Mouse (Mus musculus) embryonic facial prominence, embryonic 11.5 days (tissue): ENCODE measurements around the gene Zfyve9. TPM values are rescaled to one million over a fixed set of nuclear protein-coding genes. Genes with fewer than 3 reads are reported as not detected.

Source experiments
- ATAC-seq: fragments of 200-750 bp; cut with Nextera tagmentation; replicated peaks from 2 replicates; pipeline ENCODE4 v1.8.0; 2017; ENCODE audit warnings: low read depth; ENCODE audit not compliant: insufficient number of reproducible peaks, low FRiP score, low TSS enrichment
- DNase-seq: peaks from one replicate; pipeline ENCODE4 v3.0.0-alpha.2; 2015; ENCODE audit warnings: low spot score
- H3K27ac ChIP-seq: fragments of 300-500 bp; sonication (generic); replicated peaks from 2 replicates; pipeline ENCODE4 v1.5.1; 2014; ENCODE audit warnings: mild to moderate bottlenecking, low read depth, low read length, control low read depth
- H3K27me3 ChIP-seq: fragments of 300-500 bp; sonication (generic); 2 replicates; pipeline ENCODE4 v1.6.1; 2014; ENCODE audit warnings: mild to moderate bottlenecking, low read length, moderate library complexity, mixed read lengths; ENCODE audit not compliant: control insufficient read depth, insufficient read depth
- H3K36me3 ChIP-seq: fragments of 300-500 bp; sonication (generic); replicated peaks from 2 replicates; pipeline ENCODE4 v1.6.1; 2014; ENCODE audit warnings: low read depth, mild to moderate bottlenecking, low read length, moderate library complexity, mixed read lengths; ENCODE audit not compliant: control insufficient read depth, insufficient read depth
- H3K4me1 ChIP-seq: fragments of 300-500 bp; sonication (generic); 2 replicates; pipeline ENCODE4 v1.6.1; 2014; ENCODE audit warnings: low read length, mixed read lengths; ENCODE audit not compliant: control insufficient read depth, insufficient read depth
- H3K4me2 ChIP-seq: fragments of 300-500 bp; sonication (generic); 2 replicates; pipeline ENCODE4 v1.6.1; 2014; ENCODE audit warnings: low read depth, mild to moderate bottlenecking, control low read depth, low read length, moderate library complexity
- H3K4me3 ChIP-seq: fragments of 300-500 bp; sonication (generic); 2 replicates; pipeline ENCODE4 v1.5.1; 2014; ENCODE audit warnings: low read depth, low read length, control low read depth
- H3K9ac ChIP-seq: fragments of 300-500 bp; sonication (generic); replicated peaks from 2 replicates; pipeline ENCODE4 v1.6.1; 2014; ENCODE audit warnings: mild to moderate bottlenecking, control low read depth, low read length
- H3K9me3 ChIP-seq: fragments of 300-500 bp; sonication (generic); replicated peaks from 2 replicates; pipeline ENCODE4 v1.6.1; 2016; ENCODE audit warnings: mild to moderate bottlenecking, low read length, inconsistent platforms, mixed read lengths; ENCODE audit not compliant: control insufficient read depth
- WGBS: fragments of 180-500 bp; shearing (Covaris S2); extraction: QIAGEN DNeasy Blood & Tissue Kit; methylation state at CpG from one replicate; pipeline ENCODE4 v1.1.7; 2014; 5-methylcytosine and 5-hydroxymethylcytosine counted together
- polyA plus RNA-seq: library from polyadenylated mRNA; unstranded; fragments of >200 nt; fragmentation: Nextera tagmentation; extraction: Ambion mirVana; gene quantifications from 2 replicates; pipeline ENCODE4 v1.2.1, GENCODE M21; 2014

The Zfyve9 gene
- polyA plus RNA-seq, 1 experiment from 2014 or later = 3.8 TPM

GRCm38 (mm10) chr4:108637721-108638120, 142.9 kb downstream of the Zfyve9 start:
- no peak overlapping the region for H3K27ac ChIP-seq
- H3K4me2 ChIP-seq = no peak overlapping the region
- H3K36me3 ChIP-seq = peaks cover under 1% of the 10 kb centered on the region; the same call in 1 of the 2 replicates
- no peak overlapping the region for H3K9ac ChIP-seq
- no peaks in the 10 kb centered on the region for H3K27me3 ChIP-seq
- H3K9me3 ChIP-seq = no peaks in the 10 kb centered on the region
- DNase-seq (no peak), ATAC-seq (no peak)
- H3K4me3 ChIP-seq = no peak overlapping the region
- 88% methylated on average over 3 of the region's 3 CpGs for WGBS
- no peaks in the 10 kb centered on the region for H3K4me1 ChIP-seq

- Histone ChIP-seq H3K27ac (no peak overlapping the region), H3K36me3 (peaks cover 2% of the 10 kb centered on the region), H3K9ac (no peak overlapping the region), H3K4me3 (no peak overlapping the region), H3K4me2 (no peak overlapping the region), H3K4me1 (no peaks in the 10 kb centered on the region), H3K27me3 (no peaks in the 10 kb centered on the region), H3K9me3 (no peaks in the 10 kb centered on the region)
- no peak for DNase-seq
- no peak for ATAC-seq
These were observed 145.5 kb downstream of the Zfyve9 start for GRCm38 (mm10) chr4:108635101-108635500.

GRCm38 (mm10) chr4:108634696-108635095, 145.9 kb downstream of the Zfyve9 start:
- Histone ChIP-seq H3K4me1 (no peaks in the 10 kb centered on the region), H3K9ac (no peak overlapping the region), H3K9me3 (no peaks in the 10 kb centered on the region), H3K4me3 (no peak overlapping the region), H3K27me3 (no peaks in the 10 kb centered on the region), H3K36me3 (peaks cover 2% of the 10 kb centered on the region), H3K27ac (no peak overlapping the region), H3K4me2 (no peak overlapping the region)
- 74% methylated on average over 4 of the region's 4 CpGs for WGBS
- ATAC-seq (no peak), DNase-seq (no peak)

- no peaks in the 10 kb centered on the region for H3K27me3 ChIP-seq
- no peaks in the 10 kb centered on the region for H3K9me3 ChIP-seq
- no peak overlapping the region for H3K4me3 ChIP-seq
- WGBS = 84% methylated on average over 12 of the region's 12 CpGs
- peaks cover 6% of the 10 kb centered on the region for H3K36me3 ChIP-seq
- no peaks in the 10 kb centered on the region for H3K4me1 ChIP-seq
- H3K9ac ChIP-seq = no peak overlapping the region
- H3K27ac ChIP-seq = no peak overlapping the region
- no peak overlapping the region for H3K4me2 ChIP-seq
- DNase-seq (no peak), ATAC-seq (no peak)
These were observed 146.9 kb downstream of the Zfyve9 start for GRCm38 (mm10) chr4:108633703-108634102.

- H3K36me3 ChIP-seq = peaks cover 8% of the 10 kb centered on the region
These were observed 149.0 kb downstream of the Zfyve9 start for GRCm38 (mm10) chr4:108631616-108632015.

GRCm38 (mm10) chr4:108630096-108630495, 150.5 kb downstream of the Zfyve9 start:
- Histone ChIP-seq H3K27ac (no peak overlapping the region), H3K9me3 (no peaks in the 10 kb centered on the region), H3K9ac (no peak overlapping the region), H3K36me3 (peaks cover 8% of the 10 kb centered on the region), H3K27me3 (no peaks in the 10 kb centered on the region), H3K4me3 (no peak overlapping the region), H3K4me1 (no peaks in the 10 kb centered on the region), H3K4me2 (no peak overlapping the region)
- 96% methylated on average over 9 of the region's 9 CpGs for WGBS
- DNase-seq (no peak), ATAC-seq (no peak)

More at GRCm38 (mm10) chr4:108631616-108632015, 149.0 kb downstream of the Zfyve9 start:
- H3K9ac ChIP-seq = no peak overlapping the region
- DNase-seq (no peak), ATAC-seq (no peak)
- no peak overlapping the region for H3K4me2 ChIP-seq
- no peak overlapping the region for H3K27ac ChIP-seq
- H3K4me3 ChIP-seq = no peak overlapping the region
- no peaks in the 10 kb centered on the region for H3K9me3 ChIP-seq
- WGBS = 93% methylated on average over 4 of the region's 4 CpGs
- no peaks in the 10 kb centered on the region for H3K27me3 ChIP-seq
- no peaks in the 10 kb centered on the region for H3K4me1 ChIP-seq

GRCm38 (mm10) chr4:108629363-108629880, 151.2 kb downstream of the Zfyve9 start:
- H3K27ac ChIP-seq = no peak overlapping the region
- no peaks in the 10 kb centered on the region for H3K27me3 ChIP-seq
- no peaks in the 10 kb centered on the region for H3K4me1 ChIP-seq
- H3K4me3 ChIP-seq = no peak overlapping the region
- DNase-seq (no peak), ATAC-seq (no peak)
- H3K4me2 ChIP-seq = no peak overlapping the region
- 92% methylated on average over 7 of the region's 7 CpGs for WGBS
- peaks cover 8% of the 10 kb centered on the region for H3K36me3 ChIP-seq
- H3K9me3 ChIP-seq = no peaks in the 10 kb centered on the region
- no peak overlapping the region for H3K9ac ChIP-seq

GRCm38 (mm10) chr4:108627066-108627465, 153.5 kb downstream of the Zfyve9 start:
- WGBS = 96% methylated on average over 5 of the region's 5 CpGs
- Histone ChIP-seq H3K27me3 (no peaks in the 10 kb centered on the region), H3K4me3 (no peak overlapping the region), H3K9me3 (no peaks in the 10 kb centered on the region), H3K4me1 (no peaks in the 10 kb centered on the region), H3K36me3 (peaks cover 6% of the 10 kb centered on the region), H3K9ac (no peak overlapping the region), H3K4me2 (no peak overlapping the region), H3K27ac (no peak overlapping the region)
- ATAC-seq (no peak), DNase-seq (no peak)
